Mouse (Mus musculus) myocyte (in vitro differentiated cells): Measurements from ENCODE around the gene Antxr1.

ENCODE experiments used
- POLR2A ChIP-seq: IDR thresholded peaks from one replicate; pipeline ENCODE4 v1.6.1; 2011; ENCODE audit warnings: low read depth, mild to moderate bottlenecking, control low read depth, moderate library complexity; ENCODE audit not compliant: insufficient read length
- SRF ChIP-seq: IDR thresholded peaks from one replicate; pipeline ENCODE4 v1.6.1; 2011; ENCODE audit warnings: low read depth; ENCODE audit not compliant: control insufficient read depth, insufficient read length
- USF1 ChIP-seq: IDR thresholded peaks from one replicate; pipeline ENCODE4 v1.6.1; 2011; ENCODE audit warnings: low read depth, mild to moderate bottlenecking, control low read depth, moderate library complexity

DNA sequence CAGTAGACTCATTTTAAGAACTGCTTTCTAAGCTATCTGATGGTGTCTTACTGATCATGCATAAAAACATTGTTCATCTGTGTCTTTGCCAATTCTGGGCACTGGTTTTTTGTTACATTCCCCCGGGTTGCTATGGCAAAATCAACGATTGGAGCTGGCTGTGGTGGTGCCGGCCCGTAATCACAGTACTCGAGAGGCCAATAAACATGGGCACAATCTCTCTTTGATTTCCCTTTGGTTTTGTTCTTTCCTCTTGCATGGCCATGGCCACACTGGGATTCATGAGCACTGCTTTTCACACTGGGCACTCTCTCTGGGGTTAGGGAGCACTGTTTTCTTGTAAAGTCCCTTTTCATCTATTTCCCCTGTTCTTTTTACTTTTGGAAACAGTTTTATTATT, 83.9 kb downstream of the Antxr1 start:
- TF ChIP-seq USF1 (no peak), SRF (no peak), POLR2A (no peak)
